Mouse (Mus musculus): ENCODE results near the gene Foxd1. TPM values are rescaled to one million over a fixed set of nuclear protein-coding genes. Genes with fewer than 3 reads are reported as not detected.

The Foxd1 gene
- polyA plus RNA-seq, 2 experiments, result under 0.01 TPM; not detected in 1

DNA sequence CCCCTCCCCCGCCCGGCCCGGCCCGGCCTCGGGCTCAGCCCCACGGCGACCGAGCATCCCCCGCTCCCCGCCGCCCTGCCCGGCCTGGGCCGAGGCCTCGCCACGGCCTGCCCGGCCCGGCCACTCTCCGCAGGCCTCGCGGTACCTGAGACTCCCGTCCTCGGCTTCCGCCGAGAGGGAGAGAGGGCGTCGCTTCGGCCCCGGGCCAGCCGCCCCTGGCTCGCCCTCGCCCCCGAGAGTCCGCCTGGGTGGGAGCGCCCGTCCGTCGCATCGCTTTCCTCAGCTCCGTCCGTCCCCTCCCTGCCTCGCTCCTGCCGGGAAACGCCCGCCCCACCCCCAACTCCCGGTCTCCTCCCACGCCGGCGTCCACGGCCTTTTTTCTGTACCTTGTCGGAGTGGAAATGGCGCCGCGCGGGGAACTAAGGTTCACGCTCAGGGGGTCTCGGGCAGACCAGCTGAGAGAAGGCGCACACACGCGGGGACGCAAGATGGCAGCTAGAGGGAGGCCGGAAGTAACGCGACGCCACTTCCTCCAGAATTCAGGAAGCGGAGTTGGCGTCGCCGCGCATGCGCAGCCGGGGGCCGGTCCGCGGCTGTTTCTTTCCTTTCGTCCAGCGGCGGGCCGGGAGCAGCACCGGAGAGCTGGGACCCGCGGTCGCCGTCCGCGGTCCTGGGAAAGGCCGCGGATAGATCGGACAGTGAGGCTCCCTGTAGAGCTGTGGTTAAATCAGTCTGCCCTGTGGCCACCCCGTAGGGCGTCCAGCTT lies 37.4 kb upstream of the Foxd1 start, which contains the start of gene Btf3:
Gene Btf3 (minus strand): TSS at position 527 of the 766 bp plus-strand sequence.
- Histone ChIP-seq H3K27me3 (ENCODE audit: control insufficient read depth, insufficient read depth, low read length) (no peaks in the 10 kb centered on the region), H3K4me3 (ENCODE audit: insufficient read depth in 1 of 2, low read depth in 2 of 2, low read length in 2 of 2) (peak within 1 kb of the TSS; percentile 96 to 99), H3K9ac (replicated peaks) (peak within 1 kb of the TSS; percentile 96), H3K4me2 (ENCODE audit: low read depth) (peak within 1 kb of the TSS; percentile 93), H3K36me3 (replicated peaks; ENCODE audit: control insufficient read depth, insufficient read depth, low read depth) (peaks cover 23% of the 10 kb centered on the region), H3K9me3 (ENCODE audit: control insufficient read depth, low read length) (no peaks in the 10 kb centered on the region), H3K27ac (peak within 1 kb of the TSS; percentile 70), H3K4me1 (replicated peaks; ENCODE audit: control insufficient read depth in 2 of 2, insufficient read depth in 2 of 2, low read length in 1 of 2) (peaks cover 7 to 12% of the 10 kb centered on the region in 2 experiments; a peak in 3 of 4 replicates)
- DNase-seq (ENCODE audit: low read depth in 3 of 3, low spot score in 3 of 3) (peak; percentile 86 to 89 (median 86)), ATAC-seq (ENCODE audit: insufficient read depth) (peak; percentile 89)
- peak; percentile 47; the same call in 1 of the 2 replicates for TF ChIP-seq CTCF (IDR thresholded peaks at IDR 0.05; ENCODE audit: low read depth)
- TF ChIP-seq EP300 (IDR thresholded peaks at IDR 0.05; ENCODE audit: low read depth), result no peak
- WGBS (ENCODE audit: insufficient replicate concordance), result under 1% methylated on average over 86 of the region's 90 CpGs

DNA sequence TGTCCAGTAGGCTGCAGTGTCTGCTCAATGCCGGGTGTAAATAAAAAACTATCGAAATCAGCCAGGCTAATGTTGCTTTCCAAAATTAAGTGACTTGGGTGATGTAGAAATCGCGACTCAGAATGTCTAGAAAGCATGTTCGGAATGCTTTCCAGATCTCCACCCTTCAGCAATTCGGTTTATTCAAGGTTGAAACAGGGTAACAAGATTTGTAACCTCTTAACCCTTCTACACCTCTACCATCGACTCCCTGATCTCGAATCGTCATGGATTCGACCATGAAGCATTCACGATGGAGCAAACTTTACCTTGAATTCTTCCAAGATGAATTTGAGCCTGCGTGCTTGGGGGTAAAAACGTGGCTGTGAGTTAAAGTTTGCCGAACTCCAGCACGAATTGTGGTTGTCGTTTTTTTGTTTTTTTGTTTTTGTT lies 36.8 kb upstream of the Foxd1 start:
- Histone ChIP-seq H3K36me3 (replicated peaks; ENCODE audit: control insufficient read depth, insufficient read depth, low read depth) (peaks cover 17% of the 10 kb centered on the region), H3K27ac (peak overlapping the region; percentile 68), H3K9me3 (ENCODE audit: control insufficient read depth, low read length) (no peaks in the 10 kb centered on the region), H3K9ac (replicated peaks) (peak overlapping the region; percentile 96), H3K4me2 (ENCODE audit: low read depth) (peak overlapping the region; percentile 91), H3K27me3 (ENCODE audit: control insufficient read depth, insufficient read depth, low read length) (no peaks in the 10 kb centered on the region), H3K4me1 (replicated peaks; ENCODE audit: control insufficient read depth in 2 of 2, insufficient read depth in 2 of 2, low read length in 1 of 2) (peaks cover 7 to 12% of the 10 kb centered on the region in 2 experiments; a peak in 3 of 4 replicates), H3K4me3 (ENCODE audit: insufficient read depth in 1 of 2, low read depth in 2 of 2, low read length in 2 of 2) (peak overlapping the region; percentile 96 to 99)
- TF ChIP-seq CTCF (IDR thresholded peaks at IDR 0.05; ENCODE audit: low read depth), result no peak
- no peak for TF ChIP-seq EP300 (IDR thresholded peaks at IDR 0.05; ENCODE audit: low read depth)
- WGBS (ENCODE audit: insufficient replicate concordance), result under 1% methylated on average over 16 of the region's 16 CpGs
- DNase-seq (ENCODE audit: low read depth in 3 of 3, low spot score in 3 of 3) (peak in 2 of 3 experiments; percentile 16 to 30), ATAC-seq (ENCODE audit: insufficient read depth) (peak; percentile 43; the same call in 1 of the 2 replicates)

DNA sequence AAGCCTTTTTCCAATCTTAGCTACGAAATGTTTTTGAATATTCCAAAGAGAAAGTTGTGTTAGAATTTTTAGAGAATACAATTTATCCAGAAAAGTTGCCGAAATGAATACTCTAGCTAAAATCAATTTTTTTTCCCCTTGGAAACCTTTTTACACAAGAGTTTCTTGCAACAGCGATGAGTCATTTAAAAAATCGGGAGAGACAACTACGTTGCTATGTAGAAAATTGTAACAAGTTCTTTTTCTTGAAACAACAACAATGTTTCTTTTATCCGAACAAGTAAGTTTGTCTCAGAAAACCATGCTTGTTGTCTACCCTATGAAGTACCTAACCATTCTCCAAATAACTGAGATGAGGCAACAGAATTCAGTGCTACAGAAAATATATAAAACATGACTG lies 36.1 kb upstream of the Foxd1 start:
- H3K36me3 ChIP-seq (replicated peaks; ENCODE audit: control insufficient read depth, insufficient read depth, low read depth), result peaks cover 12% of the 10 kb centered on the region
- no peak for TF ChIP-seq EP300 (IDR thresholded peaks at IDR 0.05; ENCODE audit: low read depth)
- TF ChIP-seq CTCF (IDR thresholded peaks at IDR 0.05; ENCODE audit: low read depth), result no peak
- no peak overlapping the region for H3K27ac ChIP-seq
- H3K27me3 ChIP-seq (ENCODE audit: control insufficient read depth, insufficient read depth, low read length), result no peaks in the 10 kb centered on the region
- ATAC-seq (ENCODE audit: insufficient read depth) (no peak), DNase-seq (ENCODE audit: low read depth in 3 of 3, low spot score in 3 of 3) (no peak)
- H3K4me1 ChIP-seq (replicated peaks; ENCODE audit: control insufficient read depth in 2 of 2, insufficient read depth in 2 of 2, low read length in 1 of 2), result peaks cover 7 to 12% of the 10 kb centered on the region in 2 experiments; a peak in 3 of 4 replicates
- H3K9me3 ChIP-seq (ENCODE audit: control insufficient read depth, low read length), result no peaks in the 10 kb centered on the region
- 79% methylated on average over 6 of the region's 6 CpGs for WGBS (ENCODE audit: insufficient replicate concordance)
- peak overlapping the region; percentile 96 to 99; a peak in 3 of 4 replicates for H3K4me3 ChIP-seq (ENCODE audit: insufficient read depth in 1 of 2, low read depth in 2 of 2, low read length in 2 of 2)
- H3K9ac ChIP-seq (replicated peaks), result peak overlapping the region; percentile 96
- H3K4me2 ChIP-seq (ENCODE audit: low read depth), result peak overlapping the region; percentile 91

DNA sequence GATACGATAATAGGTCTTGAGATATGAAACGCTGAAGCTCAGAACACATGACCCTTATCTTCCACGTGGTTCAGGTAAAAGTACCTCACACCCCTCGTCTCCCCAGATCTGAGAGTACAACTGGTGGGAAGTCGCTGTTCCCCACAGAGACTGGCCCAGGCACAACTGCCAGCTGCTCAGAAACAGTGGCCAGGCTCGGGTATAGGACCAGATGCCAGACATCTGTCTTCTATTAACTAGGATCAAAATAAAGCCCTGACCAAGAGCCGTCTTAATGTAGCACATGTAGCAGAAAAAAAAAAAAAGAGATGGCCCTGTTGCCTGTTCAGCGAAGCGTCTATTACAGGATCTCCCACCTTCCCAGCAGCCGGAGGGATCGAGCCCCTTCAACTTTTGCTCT lies 29.0 kb upstream of the Foxd1 start:
- Histone ChIP-seq H3K27me3 (ENCODE audit: control insufficient read depth, insufficient read depth, low read length) (no peaks in the 10 kb centered on the region), H3K9ac (replicated peaks) (no peak overlapping the region), H3K9me3 (ENCODE audit: control insufficient read depth, low read length) (no peaks in the 10 kb centered on the region), H3K4me1 (replicated peaks; ENCODE audit: control insufficient read depth in 2 of 2, insufficient read depth in 2 of 2, low read length in 1 of 2) (no peaks in the 10 kb centered on the region), H3K36me3 (replicated peaks; ENCODE audit: control insufficient read depth, insufficient read depth, low read depth) (no peaks in the 10 kb centered on the region), H3K27ac (no peak overlapping the region), H3K4me3 (ENCODE audit: insufficient read depth in 1 of 2, low read depth in 2 of 2, low read length in 2 of 2) (no peak overlapping the region), H3K4me2 (ENCODE audit: low read depth) (no peak overlapping the region)
- no peak for DNase-seq (ENCODE audit: low read depth in 3 of 3, low spot score in 3 of 3)
- no peak for ATAC-seq (ENCODE audit: insufficient read depth)
- WGBS (ENCODE audit: insufficient replicate concordance), result 77% methylated on average over 11 of the region's 11 CpGs
- TF ChIP-seq CTCF (IDR thresholded peaks at IDR 0.05; ENCODE audit: low read depth) (no peak), EP300 (IDR thresholded peaks at IDR 0.05; ENCODE audit: low read depth) (no peak)

DNA sequence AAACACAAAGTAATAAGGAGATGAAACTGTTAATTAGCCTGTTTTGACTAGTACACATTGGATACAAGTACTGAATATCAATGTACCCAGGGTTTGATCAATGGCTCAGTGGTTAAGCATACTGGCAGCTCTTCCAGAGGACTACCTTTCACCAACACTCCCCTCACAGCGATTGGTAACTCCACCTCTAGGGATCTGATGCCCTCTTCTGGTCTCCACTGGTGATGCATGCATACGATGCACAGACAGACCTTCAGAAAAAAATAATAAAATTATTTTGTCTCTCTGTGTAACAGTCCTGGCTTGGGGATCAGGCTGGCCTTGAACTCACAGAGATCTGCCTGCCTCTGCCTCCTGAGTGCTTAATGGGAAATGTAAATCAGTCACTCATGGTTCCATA lies 21.9 kb upstream of the Foxd1 start:
- 38% methylated on average over 2 of the region's 2 CpGs for WGBS (ENCODE audit: insufficient replicate concordance)
- H3K27me3 ChIP-seq (ENCODE audit: control insufficient read depth, insufficient read depth, low read length), result no peaks in the 10 kb centered on the region
- no peak for DNase-seq (ENCODE audit: low read depth in 3 of 3, low spot score in 3 of 3)
- no peaks in the 10 kb centered on the region for H3K9me3 ChIP-seq (ENCODE audit: control insufficient read depth, low read length)
- no peak overlapping the region for H3K4me2 ChIP-seq (ENCODE audit: low read depth)
- TF ChIP-seq EP300 (IDR thresholded peaks at IDR 0.05; ENCODE audit: low read depth) (no peak), CTCF (IDR thresholded peaks at IDR 0.05; ENCODE audit: low read depth) (peak; percentile 54)
- H3K27ac ChIP-seq, result no peak overlapping the region
- H3K4me3 ChIP-seq (ENCODE audit: insufficient read depth in 1 of 2, low read depth in 2 of 2, low read length in 2 of 2), result no peak overlapping the region
- no peak for ATAC-seq (ENCODE audit: insufficient read depth)
- no peaks in the 10 kb centered on the region for H3K4me1 ChIP-seq (replicated peaks; ENCODE audit: control insufficient read depth in 2 of 2, insufficient read depth in 2 of 2, low read length in 1 of 2)
- no peak overlapping the region for H3K9ac ChIP-seq (replicated peaks)
- no peaks in the 10 kb centered on the region for H3K36me3 ChIP-seq (replicated peaks; ENCODE audit: control insufficient read depth, insufficient read depth, low read depth)

Data from liver, embryonic 14.5 days (tissue).